Mouse (Mus musculus) ZHBTc4 (cell line): Measurements from ENCODE around the gene Plxnb3.

Experiments
- DNase-seq: peaks from one replicate; pipeline ENCODE4 v3.0.0-alpha.2; 2011; ENCODE audit warnings: low read depth, low spot score

Gene Plxnb3

GRCm38 (mm10) chrX:73785666-73786065 is 28.8 kb downstream of the Plxnb3 start:
- no peak for DNase-seq

- DNase-seq: peak; percentile 97
Observed at GRCm38 (mm10) chrX:73786364-73787224, 29.7 kb downstream of the Plxnb3 start, which contains the start of the genes Idh3g and Ssr4. Gene Idh3g, minus strand, starts transcription at chrX:73786897. Gene Ssr4, plus strand, starts transcription at chrX:73787028.

GRCm38 (mm10) chrX:73787225-73787558 is 30.3 kb downstream of the Plxnb3 start:
- no peak for DNase-seq

- no peak for DNase-seq
Observed at GRCm38 (mm10) chrX:73788501-73788900, 31.6 kb downstream of the Plxnb3 start.

- no peak for DNase-seq
Observed at GRCm38 (mm10) chrX:73793039-73793438, 36.1 kb downstream of the Plxnb3 start.

- DNase-seq: no peak
Observed at GRCm38 (mm10) chrX:73793505-73793904, 36.6 kb downstream of the Plxnb3 start.

GRCm38 (mm10) chrX:73797511-73797910 is 40.6 kb downstream of the Plxnb3 start:
- DNase-seq: peak; percentile 38

GRCm38 (mm10) chrX:73798502-73798901 is 41.6 kb downstream of the Plxnb3 start:
- DNase-seq: peak; percentile 87

GRCm38 (mm10) chrX:73805814-73806213 is 48.9 kb downstream of the Plxnb3 start:
- DNase-seq: no peak

GRCm38 (mm10) chrX:73815072-73815471 is 58.2 kb downstream of the Plxnb3 start:
- peak; percentile 25 for DNase-seq

GRCm38 (mm10) chrX:73816596-73817314 is 59.9 kb downstream of the Plxnb3 start:
- DNase-seq: no peak
